Mouse (Mus musculus) adrenal gland, adult 2 months (tissue): ENCODE data around the gene Tbc1d16. TPM values are rescaled to one million over a fixed set of nuclear protein-coding genes. Genes with fewer than 3 reads are reported as not detected.
A peak's percentile ranks its signal among the peaks of the same experiment; 100 is the strongest.
"Not testable (repeated sequence)": the region's sequence is repeated elsewhere in the genome, so short reads cannot be mapped to it uniquely, and the experiment has no call there.

Source experiments
- DNase-seq: peaks from one replicate; pipeline ENCODE4 v3.0.0; 2021
- microRNA-seq, 2 experiments: library from miRNA; unstranded; fragments of <30 nt; microRNA quantifications; one replicate each; pipeline ENCODE4 v1.2.0; 2021
- polyA plus RNA-seq: library from polyadenylated mRNA; depleted of rRNA; stranded (reverse); fragments of >200 nt; gene quantifications from 2 replicates; pipeline ENCODE4 v1.2.3, GENCODE M21; 2012; rRNA removed
- total RNA-seq, 2 experiments: library from RNA; stranded (reverse); gene quantifications; 2 replicates each; pipeline ENCODE4 v1.2.3; 2021

Tbc1d16 gene
- total and polyA plus RNA-seq, 3 experiments: 6.2 to 24.5 (median 12.8) TPM

- DNase-seq: peak; percentile 75
Measured at GRCm38 (mm10) chr11:119116992-119117391, 111.3 kb downstream of the Tbc1d16 start.

GRCm38 (mm10) chr11:119112721-119113120 lies 115.6 kb downstream of the Tbc1d16 start:
- no peak for DNase-seq

GRCm38 (mm10) chr11:119111345-119111744 lies 117.0 kb downstream of the Tbc1d16 start:
- no peak for DNase-seq

- no peak for DNase-seq
Measured at GRCm38 (mm10) chr11:119109415-119110071, 118.8 kb downstream of the Tbc1d16 start.

- no peak for DNase-seq
Measured at GRCm38 (mm10) chr11:119108573-119109263, 119.6 kb downstream of the Tbc1d16 start.

GRCm38 (mm10) chr11:119106289-119106688 lies 122.0 kb downstream of the Tbc1d16 start:
- no peak for DNase-seq

- DNase-seq: peak; percentile 69
Measured at GRCm38 (mm10) chr11:119105748-119106147, 122.6 kb downstream of the Tbc1d16 start.

- DNase-seq: no peak
Measured at GRCm38 (mm10) chr11:119105071-119105609, 123.2 kb downstream of the Tbc1d16 start.

- DNase-seq: no peak
Measured at GRCm38 (mm10) chr11:119103991-119104390, 124.3 kb downstream of the Tbc1d16 start.

- not testable (repeated sequence) for DNase-seq
Measured at GRCm38 (mm10) chr11:119100355-119100754, 127.9 kb downstream of the Tbc1d16 start.

- DNase-seq: no peak
Measured at GRCm38 (mm10) chr11:119098202-119098601, 130.1 kb downstream of the Tbc1d16 start.

- DNase-seq: no peak
Measured at GRCm38 (mm10) chr11:119095441-119095840, 132.9 kb downstream of the Tbc1d16 start.

- no peak for DNase-seq
Measured at GRCm38 (mm10) chr11:119093322-119093721, 135.0 kb downstream of the Tbc1d16 start.

Small RNAs within 50 kb of the gene (microRNA-seq; reads per million reads assigned to microRNA genes)
- 0.83 to 3.5 reads per million in 2 experiments for gene Mir6934

Other genes with a start within 250 kb of the Tbc1d16 start
- not detected for gene Enpp7, start 240.3 kb downstream of the Tbc1d16 start, total RNA-seq
- gene Enpp7, start 240.3 kb downstream of the Tbc1d16 start, polyA plus RNA-seq: not detected in 2 replicates
- gene Cbx2, start 205.5 kb downstream of the Tbc1d16 start, total RNA-seq: 1 to 10 TPM; 5.1 to 5.3 TPM
- 2.7 and 2.9 TPM in 2 replicates for gene Cbx2, start 205.5 kb downstream of the Tbc1d16 start, polyA plus RNA-seq
- gene Cbx8, start 187.5 kb downstream of the Tbc1d16 start, total RNA-seq: 10 to 100 TPM; 16.3 to 22.9 TPM
- gene Cbx8, start 187.5 kb downstream of the Tbc1d16 start, polyA plus RNA-seq: 11.3 and 12.2 TPM in 2 replicates
- 100 to 1,000 TPM; 144 to 197 TPM for gene Cbx4, start 142.3 kb downstream of the Tbc1d16 start, total RNA-seq
- 89.0 and 127 TPM in 2 replicates for gene Cbx4, start 142.3 kb downstream of the Tbc1d16 start, polyA plus RNA-seq
- gene Ccdc40, start 73 bp upstream of the Tbc1d16 start, total RNA-seq: under 1 TPM; 0.26 to 0.83 TPM
- 0.34 and 1.1 TPM in 2 replicates for gene Ccdc40, start 73 bp upstream of the Tbc1d16 start, polyA plus RNA-seq
- 100 to 1,000 TPM; 119 to 123 TPM for gene Gaa, start 39.4 kb upstream of the Tbc1d16 start, total RNA-seq
- 363 and 377 TPM in 2 replicates for gene Gaa, start 39.4 kb upstream of the Tbc1d16 start, polyA plus RNA-seq
- 100 to 1,000 TPM; 117 to 126 TPM for gene Eif4a3, start 71.6 kb upstream of the Tbc1d16 start, total RNA-seq
- 38.7 and 44.4 TPM in 2 replicates for gene Eif4a3, start 71.6 kb upstream of the Tbc1d16 start, polyA plus RNA-seq
- gene Card14, start 79.3 kb upstream of the Tbc1d16 start, total RNA-seq: 1 to 10 TPM in 1 of 2 experiments, not detected in 1; 1.0 TPM
- 0.55 and 1.3 TPM in 2 replicates for gene Card14, start 79.3 kb upstream of the Tbc1d16 start, polyA plus RNA-seq
- 10 to 100 TPM; 19.6 to 22.4 TPM for gene Sgsh, start 127.0 kb upstream of the Tbc1d16 start, total RNA-seq
- 74.4 and 92.1 TPM in 2 replicates for gene Sgsh, start 127.0 kb upstream of the Tbc1d16 start, polyA plus RNA-seq
- 1 to 10 TPM; 5.1 to 6.9 TPM for gene Slc26a11, start 127.1 kb upstream of the Tbc1d16 start, total RNA-seq
- gene Slc26a11, start 127.1 kb upstream of the Tbc1d16 start, polyA plus RNA-seq: 22.6 and 26.9 TPM in 2 replicates
- gene Rnf213, start 164.6 kb upstream of the Tbc1d16 start, total RNA-seq: 10 to 100 TPM; 20.8 to 27.3 TPM
- gene Rnf213, start 164.6 kb upstream of the Tbc1d16 start, polyA plus RNA-seq: 11.4 and 12.5 TPM in 2 replicates